Mouse (Mus musculus) thymus, adult 2 months (tissue): Measurements from ENCODE around the gene Defa26. TPM values are rescaled to one million over a fixed set of nuclear protein-coding genes. Genes with fewer than 3 reads are reported as not detected.
"Not testable (repeated sequence)": the region's sequence is repeated elsewhere in the genome, so short reads cannot be mapped to it uniquely, and the experiment has no call there.

Experiments used
- DNase-seq: peaks from one replicate; pipeline ENCODE4 v3.0.0; 2021
- H3K27ac ChIP-seq: fragments of 200-500 bp; 2 replicates; pipeline ENCODE4 v1.5.1; 2012; ENCODE audit warnings: low read length, control low read depth; ENCODE audit not compliant: control insufficient read depth, insufficient read depth
- H3K27me3 ChIP-seq: fragments of 200-500 bp; 2 replicates; pipeline ENCODE4 v1.6.1; 2012; ENCODE audit warnings: mild to moderate bottlenecking, low read length, moderate library complexity, mixed read lengths; ENCODE audit not compliant: control insufficient read depth, insufficient read depth
- H3K36me3 ChIP-seq: fragments of 200-500 bp; 2 replicates; pipeline ENCODE4 v1.6.1; 2012; ENCODE audit warnings: mild to moderate bottlenecking, low read length, moderate library complexity; ENCODE audit not compliant: control insufficient read depth, insufficient read depth
- H3K4me1 ChIP-seq: fragments of 200-500 bp; replicated peaks from 2 replicates; pipeline ENCODE4 v1.6.1; 2012; ENCODE audit warnings: low read length; ENCODE audit not compliant: control insufficient read depth, insufficient read depth
- H3K4me3 ChIP-seq: fragments of 200-500 bp; 2 replicates; pipeline ENCODE4 v1.5.1; 2012; ENCODE audit warnings: mild to moderate bottlenecking, low read length, control low read depth, moderate library complexity; ENCODE audit not compliant: control insufficient read depth, insufficient read depth
- WGBS: fragments of 180-500 bp; shearing (Covaris S2); methylation state at CpG from one replicate; pipeline ENCODE4 v1.1.7; 2018; 5-methylcytosine and 5-hydroxymethylcytosine counted together
- polyA plus RNA-seq: library from polyadenylated mRNA; depleted of rRNA; stranded (reverse); fragments of >200 nt; gene quantifications from 2 replicates; pipeline ENCODE4 v1.2.3, GENCODE M21; 2012; rRNA removed

The Defa26 gene
- not detected in 2 replicates for polyA plus RNA-seq

DNA sequence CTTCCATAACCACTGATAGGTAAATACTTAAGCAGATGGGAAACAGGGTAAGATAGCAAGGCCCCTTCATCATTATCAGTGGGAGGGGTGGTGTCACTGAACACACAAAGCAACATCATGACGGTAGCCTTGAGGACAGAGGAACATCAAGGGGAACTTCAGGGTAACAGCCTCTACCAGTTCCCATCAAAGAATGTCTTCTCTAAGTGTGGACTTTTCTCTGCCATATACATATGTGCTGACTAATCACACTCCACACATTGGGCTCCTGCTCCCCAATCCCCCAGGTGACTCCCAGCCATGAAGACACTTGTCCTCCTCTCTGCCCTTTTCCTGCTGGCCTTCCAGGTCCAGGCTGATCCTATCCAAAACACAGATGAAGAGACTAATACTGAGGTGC is at the start of gene Defa26:
Gene Defa26 (plus strand): TSS at position 301 of the 400 bp plus-strand sequence.
- WGBS, result 100% methylated on average over 1 of the region's 1 CpGs
- not testable (repeated sequence) for H3K4me3 ChIP-seq, H3K27ac ChIP-seq, DNase-seq, H3K27me3 ChIP-seq, H3K4me1 ChIP-seq, H3K36me3 ChIP-seq

DNA sequence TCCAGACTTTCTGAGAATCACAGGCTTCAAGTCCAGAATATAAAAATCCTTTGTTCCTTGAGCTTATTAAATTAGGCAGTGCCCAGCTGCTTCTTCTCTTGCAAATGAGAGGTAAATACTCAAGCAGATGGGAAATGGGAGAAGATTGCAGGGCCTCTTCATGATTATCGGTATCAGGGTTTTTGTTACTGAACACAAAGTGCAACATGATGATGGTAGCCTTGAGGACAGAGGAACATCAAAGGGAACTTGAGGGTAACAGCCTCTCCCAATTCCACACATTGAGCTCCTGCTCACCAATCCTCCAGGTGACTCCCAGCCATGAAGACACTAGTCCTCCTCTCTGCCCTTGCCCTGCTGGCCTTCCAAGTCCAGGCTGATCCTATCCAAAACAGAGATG is 35.3 kb upstream of the Defa26 start, which contains the start of gene Defa28:
Gene Defa28 (plus strand): TSS at position 301 of the 400 bp plus-strand sequence.
- not testable (repeated sequence) for H3K4me3 ChIP-seq, H3K4me1 ChIP-seq, H3K27ac ChIP-seq, DNase-seq, H3K36me3 ChIP-seq, H3K27me3 ChIP-seq
- WGBS, result no CpG with 5 or more reads among the region's 1 CpGs

DNA sequence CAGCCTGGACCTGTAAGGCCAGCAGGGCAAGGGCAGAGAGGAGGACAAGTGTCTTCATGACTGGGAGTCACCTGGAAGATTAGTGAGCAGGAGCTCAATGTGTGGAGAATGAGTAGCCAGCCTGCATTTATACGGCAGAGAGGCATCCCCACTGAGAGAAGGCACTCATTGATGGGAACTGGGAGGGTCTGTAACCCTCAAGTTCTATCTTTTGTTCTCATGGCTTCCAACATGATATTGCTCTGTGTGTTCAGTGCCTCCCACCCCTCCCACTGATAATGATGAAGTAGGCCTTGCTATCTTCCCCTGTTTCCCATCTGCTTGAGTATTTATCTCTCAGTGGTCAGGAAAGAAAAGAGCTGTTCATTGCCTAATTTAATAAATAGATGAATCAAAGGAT is 23.6 kb upstream of the Defa26 start, which contains the start of gene Gm7861:
Gene Gm7861 (minus strand): TSS at position 101 of the 400 bp plus-strand sequence.
- H3K36me3 ChIP-seq, DNase-seq, H3K4me1 ChIP-seq, H3K27me3 ChIP-seq, H3K4me3 ChIP-seq, H3K27ac ChIP-seq: not testable (repeated sequence)
- no CpG with 5 or more reads among the region's 1 CpGs for WGBS

DNA sequence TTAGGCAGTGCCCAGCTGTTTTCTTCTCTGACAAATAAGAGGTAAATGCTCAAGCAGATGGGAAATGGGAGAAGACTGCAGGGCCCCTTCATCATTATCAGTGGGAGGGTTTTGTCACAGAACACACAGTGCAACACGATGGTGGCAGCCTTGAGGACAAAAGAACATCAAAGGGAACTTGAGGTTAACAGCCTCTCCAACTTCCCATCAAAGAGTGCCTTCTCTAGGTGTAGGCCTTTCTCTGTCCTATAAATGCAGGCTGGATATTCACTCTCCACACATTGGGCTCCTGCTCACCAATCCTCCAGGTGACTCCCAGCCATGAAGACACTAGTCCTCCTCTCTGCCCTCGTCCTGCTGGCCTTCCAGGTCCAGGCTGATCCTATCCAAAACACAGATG is 37.5 kb downstream of the Defa26 start, which contains the start of gene Defa17:
Gene Defa17 (plus strand): TSS at position 301 of the 400 bp plus-strand sequence.
- DNase-seq, H3K27ac ChIP-seq: not testable (repeated sequence)
- WGBS, result no CpG with 5 or more reads among the region's 2 CpGs

DNA sequence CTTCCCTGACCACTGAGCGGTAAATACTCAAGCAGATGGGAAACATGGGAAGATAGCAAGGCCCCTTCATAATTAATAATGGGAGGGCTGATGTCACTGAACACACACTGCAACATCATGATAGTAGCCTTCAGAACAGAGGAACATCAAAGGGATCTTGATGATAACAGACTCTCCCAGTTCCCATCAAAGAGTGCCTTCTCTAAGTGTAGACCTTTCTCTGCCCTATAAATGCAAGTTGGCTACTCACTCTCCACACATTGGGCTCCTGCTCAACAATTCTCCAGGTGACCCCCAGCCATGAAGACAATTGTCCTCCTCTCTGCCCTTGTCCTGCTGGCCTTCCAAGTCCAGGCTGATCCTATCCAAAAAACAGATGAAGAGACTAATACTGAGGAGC is 47.5 kb downstream of the Defa26 start, which contains the start of gene Defa34:
Gene Defa34 (plus strand): TSS at position 301 of the 400 bp plus-strand sequence.
- H3K36me3 ChIP-seq, H3K4me1 ChIP-seq, H3K27me3 ChIP-seq, DNase-seq, H3K4me3 ChIP-seq, H3K27ac ChIP-seq: not testable (repeated sequence)
- 100% methylated on average over 1 of the region's 1 CpGs for WGBS

More for the DNA sequence above, 37.5 kb downstream of the Defa26 start, which contains the start of gene Defa17:
- not testable (repeated sequence) for H3K36me3 ChIP-seq, H3K4me3 ChIP-seq, H3K27me3 ChIP-seq, H3K4me1 ChIP-seq

Other genes with a start within 250 kb of the Defa26 start
- gene Defa2, start 239.7 kb upstream of the Defa26 start, polyA plus RNA-seq, result not detected in 2 replicates
- not detected in 2 replicates for gene Defa33, start 226.4 kb upstream of the Defa26 start, polyA plus RNA-seq
- not detected in 2 replicates for gene Defa36, start 190.8 kb upstream of the Defa26 start, polyA plus RNA-seq
- 0.39 TPM in 1 of 2 replicates, not detected in the other for gene Gm7849, start 161.6 kb upstream of the Defa26 start, polyA plus RNA-seq
- gene Defa20, start 108.9 kb upstream of the Defa26 start, polyA plus RNA-seq, result not detected in 2 replicates
- not detected in 2 replicates for gene Defa32, start 89.2 kb upstream of the Defa26 start, polyA plus RNA-seq
- not detected in 2 replicates for gene Defa37, start 52.8 kb upstream of the Defa26 start, polyA plus RNA-seq
- not detected in 2 replicates for gene Defa28, start 35.2 kb upstream of the Defa26 start, polyA plus RNA-seq
- gene Gm7861, start 23.7 kb upstream of the Defa26 start, polyA plus RNA-seq, result not detected in 2 replicates
- gene Defa17, start 37.6 kb downstream of the Defa26 start, polyA plus RNA-seq, result not detected in 2 replicates
- gene Defa34, start 47.6 kb downstream of the Defa26 start, polyA plus RNA-seq, result not detected in 2 replicates
- gene AY761184, start 85.5 kb downstream of the Defa26 start, polyA plus RNA-seq, result 0.36 TPM in 1 of 2 replicates, not detected in the other
- gene Defa24, start 116.3 kb downstream of the Defa26 start, polyA plus RNA-seq, result 0.50 and 0.77 TPM in 2 replicates
- gene Defb50, start 205.4 kb downstream of the Defa26 start, polyA plus RNA-seq, result not detected in 2 replicates
- gene Defb2, start 221.7 kb downstream of the Defa26 start, polyA plus RNA-seq, result not detected in 2 replicates
- not detected in 2 replicates for gene Defb10, start 240.7 kb downstream of the Defa26 start, polyA plus RNA-seq